Mouse (Mus musculus) natural killer cell, adult 2 months (primary cell): Measurements from ENCODE around the gene Fbln1.

Experiments
- DNase-seq, 2 experiments: peaks; one replicate each; pipeline ENCODE4 v3.0.0; 2022; ENCODE audit warnings: low spot score in 2 of 2

Gene Fbln1

GRCm38 (mm10) chr15:85206703-85207075 is 940 bp downstream of the Fbln1 start:
- DNase-seq, result no peak

GRCm38 (mm10) chr15:85207081-85207480 is 1.3 kb downstream of the Fbln1 start:
- no peak for DNase-seq

GRCm38 (mm10) chr15:85207763-85208162 is 2.0 kb downstream of the Fbln1 start:
- no peak for DNase-seq

- DNase-seq, result no peak
Observed at GRCm38 (mm10) chr15:85208332-85208731, 2.6 kb downstream of the Fbln1 start.

GRCm38 (mm10) chr15:85209341-85209740 is 3.6 kb downstream of the Fbln1 start:
- DNase-seq, result no peak

GRCm38 (mm10) chr15:85210686-85211085 is 4.9 kb downstream of the Fbln1 start:
- no peak for DNase-seq

GRCm38 (mm10) chr15:85211101-85211760 is 5.5 kb downstream of the Fbln1 start:
- DNase-seq, result no peak

- DNase-seq, result no peak
Observed at GRCm38 (mm10) chr15:85216069-85216813, 10.5 kb downstream of the Fbln1 start.

GRCm38 (mm10) chr15:85218617-85219265 is 13.0 kb downstream of the Fbln1 start:
- no peak for DNase-seq

- no peak for DNase-seq
Observed at GRCm38 (mm10) chr15:85220371-85220770, 14.6 kb downstream of the Fbln1 start.

GRCm38 (mm10) chr15:85221115-85221854 is 15.5 kb downstream of the Fbln1 start:
- no peak for DNase-seq

GRCm38 (mm10) chr15:85225693-85226092 is 19.9 kb downstream of the Fbln1 start:
- no peak for DNase-seq

- no peak for DNase-seq
Observed at GRCm38 (mm10) chr15:85226841-85227240, 21.1 kb downstream of the Fbln1 start.

- DNase-seq, result no peak
Observed at GRCm38 (mm10) chr15:85228568-85228967, 22.8 kb downstream of the Fbln1 start.

- DNase-seq, result no peak
Observed at GRCm38 (mm10) chr15:85229960-85230535, 24.3 kb downstream of the Fbln1 start.

- no peak for DNase-seq
Observed at GRCm38 (mm10) chr15:85230613-85231012, 24.9 kb downstream of the Fbln1 start.

GRCm38 (mm10) chr15:85231443-85232255 is 25.9 kb downstream of the Fbln1 start:
- peak in 1 of 2 experiments; percentile 14 for DNase-seq

- no peak for DNase-seq
Observed at GRCm38 (mm10) chr15:85232256-85232535, 26.4 kb downstream of the Fbln1 start.

- peak in 1 of 2 experiments; percentile 16 for DNase-seq
Observed at GRCm38 (mm10) chr15:85232543-85233250, 26.9 kb downstream of the Fbln1 start.

GRCm38 (mm10) chr15:85233251-85233611 is 27.5 kb downstream of the Fbln1 start:
- DNase-seq, result peak in 1 of 2 experiments; percentile 14

- no peak for DNase-seq
Observed at GRCm38 (mm10) chr15:85233690-85234089, 27.9 kb downstream of the Fbln1 start.
